Mouse (Mus musculus) limb, embryonic 10.5 days (tissue): Measurements from ENCODE around the gene Fcer2a. TPM values are rescaled to one million over a fixed set of nuclear protein-coding genes. Genes with fewer than 3 reads are reported as not detected.

Experiments
- DNase-seq: peaks from one replicate; pipeline ENCODE4 v3.0.0-alpha.2; 2017; ENCODE audit warnings: low spot score
- H3K27ac ChIP-seq: fragments of 300-500 bp; sonication (generic); 2 replicates; pipeline ENCODE4 v1.5.1; 2016; ENCODE audit warnings: mild to moderate bottlenecking
- H3K27me3 ChIP-seq: fragments of 300-500 bp; sonication (generic); 2 replicates; pipeline ENCODE4 v1.6.1; 2016; ENCODE audit warnings: low read depth, mild to moderate bottlenecking; ENCODE audit not compliant: poor library complexity, severe bottlenecking
- H3K36me3 ChIP-seq: fragments of 300-500 bp; sonication (generic); 2 replicates; pipeline ENCODE4 v1.6.1; 2016; ENCODE audit warnings: mild to moderate bottlenecking, moderate library complexity
- H3K4me1 ChIP-seq: fragments of 300-500 bp; sonication (generic); 2 replicates; pipeline ENCODE4 v1.6.1; 2016
- H3K4me3 ChIP-seq: fragments of 300-500 bp; sonication (generic); 2 replicates; pipeline ENCODE4 v1.5.1; 2016; ENCODE audit warnings: mild to moderate bottlenecking, moderate library complexity
- H3K9me3 ChIP-seq: fragments of 300-500 bp; sonication (generic); replicated peaks from 2 replicates; pipeline ENCODE4 v1.6.1; 2016; ENCODE audit warnings: mild to moderate bottlenecking
- WGBS: fragments of 180-500 bp; shearing (Covaris S2); methylation state at CpG from one replicate; pipeline ENCODE4 v1.1.7; 2016; 5-methylcytosine and 5-hydroxymethylcytosine counted together
- polyA plus RNA-seq: library from polyadenylated mRNA; unstranded; fragments of >200 nt; fragmentation: Nextera tagmentation; extraction: Ambion mirVana; gene quantifications from 2 replicates; pipeline ENCODE4 v1.2.1, GENCODE M21; 2016

Gene Fcer2a
- polyA plus RNA-seq, 1 experiment from 2014 or later = 0.40 TPM

DNA sequence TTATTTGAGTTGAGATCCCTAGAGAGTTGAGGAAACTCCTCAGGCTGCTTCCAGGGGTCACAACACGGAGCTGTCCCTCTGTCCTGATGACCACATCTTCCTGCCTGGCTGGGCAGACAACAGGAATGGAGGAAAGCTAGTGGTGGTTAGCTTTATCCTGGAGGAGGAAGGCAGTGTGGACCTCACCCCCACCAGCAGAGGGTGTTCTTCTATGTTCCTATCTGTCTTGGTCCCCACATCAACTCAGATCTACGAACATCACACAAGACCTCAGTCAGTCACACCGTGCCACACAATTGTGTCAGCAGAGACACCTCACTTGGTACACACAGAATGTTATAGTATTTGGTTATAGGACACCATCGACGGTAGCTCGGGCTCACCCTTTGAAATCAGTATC lies 6.4 kb downstream of the Fcer2a start:
- Histone ChIP-seq H3K27me3 (no peaks in the 10 kb centered on the region), H3K36me3 (peaks cover 9% of the 10 kb centered on the region), H3K4me3 (no peak overlapping the region), H3K27ac (no peak overlapping the region), H3K4me1 (no peaks in the 10 kb centered on the region), H3K9me3 (no peaks in the 10 kb centered on the region)
- 78% methylated on average over 6 of the region's 6 CpGs for WGBS
- no peak for DNase-seq

DNA sequence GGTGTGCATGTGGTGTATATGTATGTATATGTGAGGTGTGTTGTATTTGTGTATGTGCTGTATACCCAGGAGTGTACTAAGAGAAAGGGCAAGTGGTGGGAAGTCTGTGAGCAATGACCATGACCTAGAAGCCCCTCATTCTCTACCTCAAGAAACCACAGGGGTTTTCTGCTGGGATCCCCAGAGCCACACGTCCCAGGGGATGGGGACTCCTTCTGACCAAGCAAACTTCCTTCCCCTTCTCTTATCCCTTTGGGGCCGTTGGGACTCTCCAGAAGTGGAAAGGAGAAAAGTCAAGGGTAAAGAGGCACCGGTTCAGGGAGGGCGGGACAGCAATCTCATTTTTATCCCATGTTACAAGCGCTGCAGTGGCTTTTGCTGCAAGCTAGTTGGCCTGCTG lies 8.6 kb downstream of the Fcer2a start:
- no peak overlapping the region for H3K27ac ChIP-seq
- no peak for DNase-seq
- 69% methylated on average over 5 of the region's 5 CpGs for WGBS
- no peak overlapping the region for H3K4me3 ChIP-seq
- H3K27me3 ChIP-seq = no peaks in the 10 kb centered on the region
- no peaks in the 10 kb centered on the region for H3K9me3 ChIP-seq
- peaks cover 31% of the 10 kb centered on the region for H3K36me3 ChIP-seq
- H3K4me1 ChIP-seq = no peaks in the 10 kb centered on the region

DNA sequence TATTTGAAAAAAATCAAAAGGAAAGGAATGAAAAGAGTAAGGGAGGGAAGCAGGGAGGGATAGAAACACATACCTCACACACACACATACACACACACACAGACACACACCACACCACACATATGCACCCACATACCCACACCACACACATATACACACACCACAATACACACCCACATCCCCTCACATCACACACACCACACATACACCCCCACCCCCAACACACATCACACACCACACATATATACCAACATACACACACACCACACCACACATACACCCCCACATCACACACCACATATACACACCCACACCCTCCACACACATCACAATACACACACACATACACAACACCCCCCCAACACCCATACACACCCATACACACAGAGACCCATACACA lies 9.4 kb downstream of the Fcer2a start:
- Histone ChIP-seq H3K4me1 (no peaks in the 10 kb centered on the region), H3K36me3 (peaks cover 39% of the 10 kb centered on the region), H3K27ac (no peak overlapping the region), H3K4me3 (no peak overlapping the region), H3K27me3 (no peaks in the 10 kb centered on the region), H3K9me3 (no peaks in the 10 kb centered on the region)
- no peak for DNase-seq

DNA sequence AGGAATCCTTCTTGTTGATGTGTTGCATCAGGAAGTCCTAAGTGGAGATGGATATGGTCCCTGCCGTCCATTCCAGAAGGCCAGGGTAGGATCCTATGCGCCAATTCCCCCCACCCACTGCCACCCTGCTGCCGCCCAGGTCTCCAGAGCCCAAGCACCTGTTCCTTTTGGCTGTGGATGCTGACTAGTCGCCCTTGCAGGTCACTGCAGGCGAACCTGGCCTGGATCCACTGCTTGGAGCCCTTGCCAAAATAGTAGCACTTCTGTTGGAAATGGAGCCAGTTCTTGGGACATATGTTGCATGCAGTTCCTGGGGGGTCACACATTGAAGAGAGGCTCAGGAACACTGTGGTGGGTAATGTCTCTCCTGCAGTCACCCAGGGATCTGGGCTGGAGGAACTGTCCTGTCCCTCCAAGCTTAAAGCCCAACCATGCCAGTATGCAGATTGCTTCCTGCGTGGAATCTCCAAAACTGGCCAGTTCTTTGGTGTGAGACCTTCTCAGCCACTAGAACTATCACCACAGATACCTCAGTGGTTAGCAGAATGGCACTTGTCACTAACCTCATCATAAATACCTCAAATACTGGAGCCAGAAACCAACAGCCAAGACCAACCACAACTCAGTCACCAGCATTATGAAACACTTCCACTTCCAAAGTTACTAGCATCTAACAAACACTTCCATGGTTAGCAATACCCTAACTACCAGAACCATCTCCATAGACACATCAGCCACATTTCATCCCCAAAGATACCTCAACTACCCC lies 10.4 kb downstream of the Fcer2a start:
- H3K27ac ChIP-seq = no peak overlapping the region
- no peak overlapping the region for H3K4me3 ChIP-seq
- no peaks in the 10 kb centered on the region for H3K4me1 ChIP-seq
- H3K9me3 ChIP-seq = no peaks in the 10 kb centered on the region; the same call in 1 of the 2 replicates
- no peaks in the 10 kb centered on the region for H3K27me3 ChIP-seq
- WGBS = 75% methylated on average over 6 of the region's 6 CpGs
- peaks cover 49% of the 10 kb centered on the region for H3K36me3 ChIP-seq
- no peak for DNase-seq

DNA sequence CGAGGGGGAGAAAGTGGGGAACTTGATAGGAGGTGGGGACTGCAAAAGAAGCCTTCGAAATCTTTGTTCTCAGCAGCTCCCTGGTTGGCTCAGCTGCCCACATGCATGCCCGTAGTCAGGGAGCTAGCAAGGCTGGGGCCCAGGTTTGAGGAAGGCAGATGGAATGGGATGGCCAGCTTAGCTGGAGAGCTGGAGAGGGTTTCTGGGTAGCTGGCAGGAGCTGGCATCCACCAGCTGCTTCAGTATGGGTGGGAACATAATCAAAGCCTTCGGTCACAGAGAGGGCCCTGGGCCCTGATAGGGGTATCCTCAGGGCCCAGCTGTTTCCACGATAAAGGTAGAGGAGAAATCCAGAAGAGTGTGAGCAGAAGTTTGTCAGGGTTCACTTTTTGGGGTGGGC lies 11.5 kb downstream of the Fcer2a start:
- no peak for DNase-seq
- Histone ChIP-seq H3K27me3 (no peaks in the 10 kb centered on the region), H3K9me3 (no peaks in the 10 kb centered on the region; the same call in 1 of the 2 replicates), H3K36me3 (peaks cover 51% of the 10 kb centered on the region), H3K4me3 (no peak overlapping the region), H3K27ac (no peak overlapping the region), H3K4me1 (peaks cover 7% of the 10 kb centered on the region)
- WGBS = 89% methylated on average over 5 of the region's 5 CpGs

DNA sequence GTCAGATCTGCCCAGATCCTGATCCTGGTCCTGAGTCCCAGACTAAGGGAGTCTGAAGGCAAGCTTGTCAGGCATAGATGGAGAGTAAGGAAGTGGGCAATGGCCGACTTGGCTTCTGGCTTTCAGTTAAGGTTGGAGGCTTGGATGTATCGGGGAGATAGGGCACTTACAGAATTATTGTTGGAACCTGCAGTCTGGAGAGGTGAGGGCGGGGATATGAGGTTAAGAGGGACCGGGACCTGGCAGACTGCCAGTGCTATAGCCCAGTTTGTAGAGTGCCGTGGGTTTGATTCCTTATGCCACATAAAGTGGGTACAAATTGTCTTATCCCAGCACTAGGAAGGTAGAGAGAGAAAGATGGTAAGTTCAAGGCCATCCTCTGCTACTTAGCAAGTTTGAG lies 14.3 kb downstream of the Fcer2a start:
- no peak overlapping the region for H3K4me3 ChIP-seq
- peaks cover 10% of the 10 kb centered on the region for H3K4me1 ChIP-seq
- peaks cover 51% of the 10 kb centered on the region for H3K36me3 ChIP-seq
- H3K27ac ChIP-seq = no peak overlapping the region
- WGBS = 92% methylated on average over 5 of the region's 5 CpGs
- no peaks in the 10 kb centered on the region for H3K27me3 ChIP-seq
- no peaks in the 10 kb centered on the region; the same call in 1 of the 2 replicates for H3K9me3 ChIP-seq
- no peak for DNase-seq

DNA sequence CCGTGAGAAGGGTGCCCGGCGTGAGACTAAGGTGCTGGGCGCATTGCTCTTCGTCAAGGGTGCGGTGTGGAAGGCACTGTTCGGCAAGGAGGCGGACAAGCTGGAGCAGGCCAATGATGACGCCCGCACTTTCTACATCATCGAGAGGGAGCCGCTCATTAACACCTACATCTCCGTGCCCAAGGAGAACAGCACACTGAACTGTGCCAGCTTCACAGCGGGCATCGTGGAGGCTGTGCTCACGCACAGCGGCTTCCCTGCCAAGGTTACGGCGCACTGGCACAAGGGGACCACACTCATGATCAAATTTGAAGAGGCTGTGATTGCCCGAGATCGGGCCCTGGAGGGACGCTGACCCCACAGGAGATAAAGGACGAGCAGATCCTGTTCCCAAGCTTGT lies 14.7 kb downstream of the Fcer2a start:
- H3K4me1 ChIP-seq = peaks cover 10% of the 10 kb centered on the region
- peaks cover 51% of the 10 kb centered on the region for H3K36me3 ChIP-seq
- no peaks in the 10 kb centered on the region for H3K27me3 ChIP-seq
- 95% methylated on average over 23 of the region's 23 CpGs for WGBS
- DNase-seq = no peak
- H3K9me3 ChIP-seq = no peaks in the 10 kb centered on the region; the same call in 1 of the 2 replicates
- H3K4me3 ChIP-seq = no peak overlapping the region
- no peak overlapping the region for H3K27ac ChIP-seq

DNA sequence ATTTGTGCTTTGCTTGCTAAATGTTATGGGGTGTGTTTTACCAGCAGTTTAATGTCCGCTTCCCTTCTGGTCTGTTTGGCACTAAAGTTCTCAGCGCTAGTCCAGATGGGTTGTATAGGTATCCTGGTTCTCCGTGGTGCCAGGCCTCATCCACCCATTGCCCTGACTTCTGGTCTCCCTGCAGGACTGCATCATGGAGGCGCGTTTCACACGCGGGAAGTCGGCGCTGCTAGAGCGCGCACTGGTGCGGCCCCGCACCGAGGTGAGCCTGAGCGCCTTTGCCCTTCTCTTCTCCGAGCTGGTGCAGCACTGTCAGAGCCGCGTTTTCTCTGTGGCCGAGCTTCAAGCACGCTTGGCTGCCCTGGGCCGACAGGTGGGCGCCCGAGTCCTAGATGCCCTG lies 15.1 kb downstream of the Fcer2a start:
- 97% methylated on average over 23 of the region's 23 CpGs for WGBS
- H3K4me1 ChIP-seq = peaks cover 10% of the 10 kb centered on the region

DNA sequence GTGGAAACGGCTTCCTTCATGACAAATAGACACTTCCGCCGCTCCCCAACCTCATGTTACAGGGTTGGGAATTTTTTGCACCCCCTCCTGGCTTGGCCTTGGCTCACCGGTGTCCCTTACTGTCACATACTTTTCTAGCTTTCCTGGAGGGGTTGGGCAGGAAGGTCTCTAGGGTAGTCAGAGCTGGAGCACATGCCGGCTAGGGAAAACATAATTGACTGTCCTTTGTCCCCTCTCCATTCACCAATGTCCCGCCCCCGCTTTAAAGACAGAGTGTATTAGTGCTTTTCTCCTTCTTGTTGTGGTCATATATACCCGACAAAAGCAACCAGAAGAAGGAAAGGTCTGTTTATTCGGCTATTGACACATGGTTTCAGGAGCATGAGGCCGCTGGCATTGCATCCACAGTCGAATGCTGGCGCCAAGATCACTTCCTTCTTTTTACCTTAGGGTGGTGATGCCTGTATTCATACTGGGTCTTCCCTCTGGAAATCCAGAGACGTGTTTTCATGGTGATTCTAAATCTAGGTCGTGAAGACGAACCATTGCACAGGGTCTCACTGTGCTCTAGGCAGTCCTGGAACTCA lies 16.9 kb downstream of the Fcer2a start:
- WGBS = 7% methylated on average over 15 of the region's 15 CpGs
- DNase-seq = peak; percentile 38
- no peaks in the 10 kb centered on the region; the same call in 1 of the 2 replicates for H3K9me3 ChIP-seq
- no peaks in the 10 kb centered on the region for H3K27me3 ChIP-seq
- peaks cover 17% of the 10 kb centered on the region for H3K4me1 ChIP-seq
- peak overlapping the region; percentile 97 for H3K27ac ChIP-seq
- H3K36me3 ChIP-seq = peaks cover 37% of the 10 kb centered on the region
- peak overlapping the region; percentile 91 for H3K4me3 ChIP-seq

More for the DNA sequence above, 15.1 kb downstream of the Fcer2a start:
- Histone ChIP-seq H3K27ac (no peak overlapping the region), H3K4me3 (no peak overlapping the region), H3K36me3 (peaks cover 51% of the 10 kb centered on the region), H3K27me3 (no peaks in the 10 kb centered on the region), H3K9me3 (no peaks in the 10 kb centered on the region; the same call in 1 of the 2 replicates)
- no peak for DNase-seq

DNA sequence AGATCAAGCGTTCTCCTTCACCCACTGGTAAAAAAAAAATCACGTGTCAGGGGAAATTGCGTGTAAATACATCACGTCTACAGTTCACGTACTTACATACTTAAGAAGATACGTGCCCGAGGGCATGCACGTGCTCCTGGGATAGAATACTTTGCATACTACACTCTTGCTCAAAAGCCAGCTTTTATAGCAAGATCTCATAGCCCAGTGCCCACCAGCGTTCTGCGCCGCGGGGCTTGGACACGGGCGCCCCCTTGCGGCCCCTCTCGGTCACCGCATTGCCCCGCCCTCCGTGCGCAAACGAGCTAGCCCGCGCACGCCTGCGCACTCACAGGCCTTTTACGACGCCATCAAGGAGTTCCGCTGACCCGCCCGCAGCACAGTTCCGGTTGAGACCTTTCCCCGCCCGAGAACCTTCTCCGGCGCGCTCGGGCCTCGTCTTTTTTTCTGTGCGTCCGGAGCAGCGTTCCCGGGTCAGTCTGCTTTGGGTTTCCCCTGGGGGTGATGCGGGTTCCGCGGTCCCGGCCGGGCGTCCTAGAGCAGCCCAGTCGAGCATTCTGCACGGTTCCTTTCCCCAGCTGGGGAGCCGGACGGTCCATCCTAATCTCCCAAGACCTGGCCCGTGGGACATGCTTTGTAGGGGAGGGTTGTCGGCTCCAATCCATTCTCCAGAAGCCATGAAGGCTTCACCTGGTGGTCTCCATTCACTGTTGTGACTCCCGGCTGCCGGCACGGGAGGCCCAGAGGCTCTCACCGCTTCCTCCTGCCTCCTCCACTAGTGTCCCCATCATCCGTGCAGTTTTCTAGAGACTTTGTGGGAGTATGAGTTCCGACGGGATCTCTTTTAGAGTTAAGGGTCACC lies 17.6 kb downstream of the Fcer2a start, which contains the start of gene Trappc5:
TSS of gene Trappc5 (plus strand) at position 169 of the 862 bp plus-strand sequence.
- H3K27ac ChIP-seq = peak within 1 kb of the TSS; percentile 97
- no peaks in the 10 kb centered on the region for H3K27me3 ChIP-seq
- peaks cover 17% of the 10 kb centered on the region for H3K4me1 ChIP-seq
- peak; percentile 95 for DNase-seq
- peaks cover 30% of the 10 kb centered on the region for H3K36me3 ChIP-seq
- peak within 1 kb of the TSS; percentile 91 for H3K4me3 ChIP-seq
- no peaks in the 10 kb centered on the region; the same call in 1 of the 2 replicates for H3K9me3 ChIP-seq
- 2% methylated on average over 61 of the region's 61 CpGs for WGBS

DNA sequence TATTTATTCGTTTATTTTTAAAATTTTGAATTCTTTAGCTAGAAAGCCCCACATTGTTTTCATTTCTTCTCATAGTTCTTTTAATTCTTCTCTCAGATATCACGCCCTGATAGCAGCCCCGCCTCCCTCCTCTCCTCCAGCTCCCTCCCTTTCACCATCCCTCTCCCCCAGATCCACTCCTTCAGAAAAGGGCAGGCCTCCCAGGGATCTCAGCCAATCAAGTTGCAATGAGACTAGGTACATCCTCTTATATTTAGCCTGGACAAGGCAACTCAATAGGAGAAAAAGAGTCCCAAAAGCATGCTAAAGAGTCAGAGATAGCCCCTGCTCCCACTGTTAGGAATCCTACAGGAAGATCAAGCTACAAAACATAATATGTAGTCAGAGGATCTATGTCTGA lies 19.3 kb downstream of the Fcer2a start:
- Histone ChIP-seq H3K27ac (no peak overlapping the region), H3K27me3 (no peaks in the 10 kb centered on the region), H3K9me3 (no peaks in the 10 kb centered on the region; the same call in 1 of the 2 replicates), H3K4me1 (peaks cover 17% of the 10 kb centered on the region), H3K4me3 (no peak overlapping the region), H3K36me3 (peaks cover 13% of the 10 kb centered on the region)
- no peak for DNase-seq
- WGBS = 59% methylated on average over 3 of the region's 3 CpGs

DNA sequence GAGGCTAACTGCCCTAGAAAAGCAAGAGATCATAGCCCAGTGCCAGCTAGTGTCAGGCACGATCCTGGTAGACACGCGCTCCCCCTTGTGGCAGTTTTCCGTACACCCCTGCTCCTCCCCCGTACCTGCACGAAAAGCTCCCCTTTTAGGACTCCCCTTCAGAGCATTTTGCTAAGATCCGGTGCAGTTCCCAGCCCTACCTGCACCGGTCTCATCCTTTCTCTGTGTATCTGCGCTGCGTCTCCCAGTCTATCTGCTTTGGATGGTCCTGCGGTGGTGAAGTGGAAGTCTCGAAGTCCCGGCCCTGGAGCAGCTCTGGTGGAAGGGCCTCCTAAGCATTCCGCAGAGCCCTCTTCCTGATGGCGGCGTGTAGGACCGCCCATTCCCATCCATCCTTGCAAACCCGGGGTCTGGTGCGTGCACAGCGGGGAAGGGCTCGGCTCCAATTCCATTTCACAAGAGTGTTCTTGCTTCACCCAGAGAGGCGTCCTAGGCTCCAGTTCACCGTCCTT lies 21.9 kb downstream of the Fcer2a start, which contains the start of gene Fcor:
TSS of gene Fcor (minus strand) at position 383 of the 512 bp plus-strand sequence.
- peaks cover 7% of the 10 kb centered on the region; the same call in 1 of the 2 replicates for H3K4me1 ChIP-seq
- under 1% methylated on average over 23 of the region's 23 CpGs for WGBS
- peak within 1 kb of the TSS; percentile 84 for H3K27ac ChIP-seq
- H3K27me3 ChIP-seq = no peaks in the 10 kb centered on the region
- H3K36me3 ChIP-seq = no peaks in the 10 kb centered on the region
- peak; percentile 91 for DNase-seq
- no peaks in the 10 kb centered on the region for H3K9me3 ChIP-seq
- peak within 1 kb of the TSS; percentile 58 for H3K4me3 ChIP-seq
